Mouse (Mus musculus): ENCODE measurements around the gene Srd5a1. TPM values are rescaled to one million over a fixed set of nuclear protein-coding genes. Genes with fewer than 3 reads are reported as not detected.

Srd5a1 gene
- polyA plus RNA-seq, 1 experiment: 3.2 TPM

GRCm38 (mm10) chr13:69550831-69551230 is 60.4 kb downstream of the Srd5a1 start:
- TF ChIP-seq GATA1 (IDR thresholded peaks at IDR 0.05; ENCODE audit: borderline replicate concordance, low read length): no peak
- no peak for TF ChIP-seq FLI1 (IDR thresholded peaks at IDR 0.05; ENCODE audit: low read length)
- no peak overlapping the region for H3K4me3 ChIP-seq (replicated peaks)
- peaks cover 13% of the 10 kb centered on the region for H3K27me3 ChIP-seq (replicated peaks)
- H3K36me3 ChIP-seq (replicated peaks; ENCODE audit: low read length): no peaks in the 10 kb centered on the region
- no peaks in the 10 kb centered on the region for H3K4me1 ChIP-seq
- H3K9me3 ChIP-seq: 0 out of 2 replicates have a peak, but pooled peaks cover 4% of the 10 kb centered on the region

- H3K4me1 ChIP-seq: peaks cover 3% of the 10 kb centered on the region; the same call in 1 of the 2 replicates
- H3K27me3 ChIP-seq (replicated peaks): peaks cover 18% of the 10 kb centered on the region
- 0 out of 2 replicates have a peak, but pooled peaks cover 4% of the 10 kb centered on the region for H3K9me3 ChIP-seq
- TF ChIP-seq GATA1 (IDR thresholded peaks at IDR 0.05; ENCODE audit: borderline replicate concordance, low read length) (no peak), FLI1 (IDR thresholded peaks at IDR 0.05; ENCODE audit: low read length) (no peak)
- H3K36me3 ChIP-seq (replicated peaks; ENCODE audit: low read length): no peaks in the 10 kb centered on the region
- H3K4me3 ChIP-seq (replicated peaks): no peak overlapping the region
Measured at GRCm38 (mm10) chr13:69549980-69550379, 61.3 kb downstream of the Srd5a1 start.

GRCm38 (mm10) chr13:69547488-69548180 is 63.6 kb downstream of the Srd5a1 start:
- Histone ChIP-seq H3K4me3 (replicated peaks) (no peak overlapping the region), H3K36me3 (replicated peaks; ENCODE audit: low read length) (no peaks in the 10 kb centered on the region), H3K9me3 (0 out of 2 replicates have a peak, but pooled peaks cover 4% of the 10 kb centered on the region), H3K27me3 (replicated peaks) (peaks cover 21% of the 10 kb centered on the region), H3K4me1 (peaks cover 9% of the 10 kb centered on the region; the same call in 1 of the 2 replicates)
- no peak for TF ChIP-seq GATA1 (IDR thresholded peaks at IDR 0.05; ENCODE audit: borderline replicate concordance, low read length)
- no peak for TF ChIP-seq FLI1 (IDR thresholded peaks at IDR 0.05; ENCODE audit: low read length)

GRCm38 (mm10) chr13:69545019-69545418 is 66.2 kb downstream of the Srd5a1 start:
- Histone ChIP-seq H3K27me3 (replicated peaks) (peaks cover 17% of the 10 kb centered on the region), H3K9me3 (no peaks in the 10 kb centered on the region), H3K4me1 (peaks cover 26% of the 10 kb centered on the region), H3K36me3 (replicated peaks; ENCODE audit: low read length) (no peaks in the 10 kb centered on the region), H3K4me3 (replicated peaks) (no peak overlapping the region)
- TF ChIP-seq FLI1 (IDR thresholded peaks at IDR 0.05; ENCODE audit: low read length): no peak
- no peak for TF ChIP-seq GATA1 (IDR thresholded peaks at IDR 0.05; ENCODE audit: borderline replicate concordance, low read length)

GRCm38 (mm10) chr13:69543595-69543994 is 67.6 kb downstream of the Srd5a1 start:
- TF ChIP-seq GATA1 (IDR thresholded peaks at IDR 0.05; ENCODE audit: borderline replicate concordance, low read length): no peak
- no peak for TF ChIP-seq FLI1 (IDR thresholded peaks at IDR 0.05; ENCODE audit: low read length)
- H3K9me3 ChIP-seq: no peaks in the 10 kb centered on the region
- peaks cover 13% of the 10 kb centered on the region for H3K27me3 ChIP-seq (replicated peaks)
- H3K4me3 ChIP-seq (replicated peaks): no peak overlapping the region
- no peaks in the 10 kb centered on the region for H3K36me3 ChIP-seq (replicated peaks; ENCODE audit: low read length)
- H3K4me1 ChIP-seq: peaks cover 38% of the 10 kb centered on the region

GRCm38 (mm10) chr13:69542571-69543352 is 68.5 kb downstream of the Srd5a1 start:
- Histone ChIP-seq H3K4me3 (replicated peaks) (no peak overlapping the region), H3K9me3 (no peaks in the 10 kb centered on the region), H3K4me1 (peaks cover 45% of the 10 kb centered on the region), H3K27me3 (replicated peaks) (peaks cover 13% of the 10 kb centered on the region), H3K36me3 (replicated peaks; ENCODE audit: low read length) (no peaks in the 10 kb centered on the region)
- TF ChIP-seq GATA1 (IDR thresholded peaks at IDR 0.05; ENCODE audit: borderline replicate concordance, low read length) (no peak), FLI1 (IDR thresholded peaks at IDR 0.05; ENCODE audit: low read length) (no peak)

GRCm38 (mm10) chr13:69541776-69542175 is 69.5 kb downstream of the Srd5a1 start:
- TF ChIP-seq GATA1 (IDR thresholded peaks at IDR 0.05; ENCODE audit: borderline replicate concordance, low read length) (no peak), FLI1 (IDR thresholded peaks at IDR 0.05; ENCODE audit: low read length) (no peak)
- Histone ChIP-seq H3K36me3 (replicated peaks; ENCODE audit: low read length) (no peaks in the 10 kb centered on the region), H3K4me3 (replicated peaks) (no peak overlapping the region), H3K27me3 (replicated peaks) (peaks cover 10% of the 10 kb centered on the region), H3K4me1 (peaks cover 52% of the 10 kb centered on the region), H3K9me3 (no peaks in the 10 kb centered on the region)

GRCm38 (mm10) chr13:69541209-69541608 is 70.0 kb downstream of the Srd5a1 start:
- no peak for TF ChIP-seq GATA1 (IDR thresholded peaks at IDR 0.05; ENCODE audit: borderline replicate concordance, low read length)
- no peak for TF ChIP-seq FLI1 (IDR thresholded peaks at IDR 0.05; ENCODE audit: low read length)
- peaks cover 10% of the 10 kb centered on the region for H3K27me3 ChIP-seq (replicated peaks)
- no peaks in the 10 kb centered on the region for H3K9me3 ChIP-seq
- H3K4me1 ChIP-seq: peaks cover 54% of the 10 kb centered on the region
- peak overlapping the region; percentile 34 for H3K4me3 ChIP-seq (replicated peaks)
- H3K36me3 ChIP-seq (replicated peaks; ENCODE audit: low read length): no peaks in the 10 kb centered on the region

- H3K36me3 ChIP-seq (replicated peaks; ENCODE audit: low read length): no peaks in the 10 kb centered on the region
- no peak overlapping the region for H3K4me3 ChIP-seq (replicated peaks)
Measured at GRCm38 (mm10) chr13:69538327-69538726, 72.9 kb downstream of the Srd5a1 start.

GRCm38 (mm10) chr13:69537366-69537765 is 73.9 kb downstream of the Srd5a1 start:
- Histone ChIP-seq H3K36me3 (replicated peaks; ENCODE audit: low read length) (no peaks in the 10 kb centered on the region), H3K4me3 (replicated peaks) (no peak overlapping the region), H3K9me3 (no peaks in the 10 kb centered on the region), H3K27me3 (replicated peaks) (no peaks in the 10 kb centered on the region), H3K4me1 (peaks cover 60% of the 10 kb centered on the region)
- no peak for TF ChIP-seq GATA1 (IDR thresholded peaks at IDR 0.05; ENCODE audit: borderline replicate concordance, low read length)
- no peak for TF ChIP-seq FLI1 (IDR thresholded peaks at IDR 0.05; ENCODE audit: low read length)

More at GRCm38 (mm10) chr13:69538327-69538726, 72.9 kb downstream of the Srd5a1 start:
- H3K4me1 ChIP-seq: peaks cover 56% of the 10 kb centered on the region
- no peaks in the 10 kb centered on the region for H3K9me3 ChIP-seq
- no peaks in the 10 kb centered on the region for H3K27me3 ChIP-seq (replicated peaks)
- TF ChIP-seq GATA1 (IDR thresholded peaks at IDR 0.05; ENCODE audit: borderline replicate concordance, low read length) (no peak), FLI1 (IDR thresholded peaks at IDR 0.05; ENCODE audit: low read length) (no peak)

All from megakaryocyte, embryonic 14.5 days (primary cell).